Mouse (Mus musculus): ENCODE measurements around the gene Rpl15. TPM values are rescaled to one million over a fixed set of nuclear protein-coding genes. Genes with fewer than 3 reads are reported as not detected.

Rpl15 gene
- total RNA-seq, 2 experiments from 2014 or later: 382 to 700 TPM

Other genes starting within 250 kb of the Rpl15 start
- 4.6 TPM in 1 of 2 replicates, not detected in the other for gene Nr1d2, start 32.3 kb downstream of the Rpl15 start, total RNA-seq (2015; ENCODE audit: low replicate concordance)
- gene Nr1d2, start 32.3 kb downstream of the Rpl15 start, total RNA-seq (2017; ENCODE audit: low replicate concordance): 2.2 and 7.3 TPM in 2 replicates
- 0.36 and 3.8 TPM in 2 replicates for gene Nkiras1, start 255 bp downstream of the Rpl15 start, total RNA-seq (2015; ENCODE audit: low replicate concordance)
- 0.30 and 2.6 TPM in 2 replicates for gene Nkiras1, start 255 bp downstream of the Rpl15 start, total RNA-seq (2017; ENCODE audit: low replicate concordance)
- gene Ube2e1, start 60.5 kb upstream of the Rpl15 start, total RNA-seq (2015; ENCODE audit: low replicate concordance): 14.8 and 21.8 TPM in 2 replicates
- 10.1 and 26.2 TPM in 2 replicates for gene Ube2e1, start 60.5 kb upstream of the Rpl15 start, total RNA-seq (2017; ENCODE audit: low replicate concordance)

All from erythroid progenitor cell, adult 5-6 weeks (primary cell).